Mouse (Mus musculus): ENCODE data around the gene Zfr2. TPM values are rescaled to one million over a fixed set of nuclear protein-coding genes. Genes with fewer than 3 reads are reported as not detected.

Gene Zfr2
- polyA plus RNA-seq, 1 experiment from 2014 or later = 5.4 TPM

GRCm38 (mm10) chr10:81193991-81194774, 38.8 kb upstream of the Zfr2 start:
- WGBS = 11% methylated on average over 37 of the region's 37 CpGs
- peaks cover 12% of the 10 kb centered on the region for H3K36me3 ChIP-seq
- H3K4me3 ChIP-seq = peak overlapping the region; percentile 4; the same call in 1 of the 2 replicates
- peak overlapping the region; percentile 55 for H3K27ac ChIP-seq
- H3K9ac ChIP-seq = 0 out of 2 replicates have a peak overlapping the region, but pooled peaks have one; percentile 19
- H3K27me3 ChIP-seq = peaks cover 51% of the 10 kb centered on the region
- ATAC-seq (ENCODE audit: borderline replicate concordance, extremely low read depth, low FRiP score, low TSS enrichment) = no peak
- H3K4me1 ChIP-seq = peaks cover 32% of the 10 kb centered on the region
- peak overlapping the region; percentile 26 for H3K4me2 ChIP-seq
- H3K9me3 ChIP-seq = no peaks in the 10 kb centered on the region

GRCm38 (mm10) chr10:81195300-81195699, 37.7 kb upstream of the Zfr2 start:
- WGBS = 52% methylated on average over 4 of the region's 4 CpGs
- Histone ChIP-seq H3K9ac (no peak overlapping the region), H3K9me3 (no peaks in the 10 kb centered on the region), H3K27me3 (peaks cover 54% of the 10 kb centered on the region), H3K4me1 (peaks cover 32% of the 10 kb centered on the region), H3K4me2 (peak overlapping the region; percentile 26; the same call in 1 of the 2 replicates), H3K27ac (peak overlapping the region; percentile 55), H3K4me3 (no peak overlapping the region), H3K36me3 (peaks cover 4% of the 10 kb centered on the region)
- no peak for ATAC-seq (ENCODE audit: borderline replicate concordance, extremely low read depth, low FRiP score, low TSS enrichment)

- Histone ChIP-seq H3K4me3 (no peak overlapping the region), H3K9me3 (no peaks in the 10 kb centered on the region), H3K27me3 (peaks cover 54% of the 10 kb centered on the region), H3K27ac (no peak overlapping the region; the same call in 1 of the 2 replicates), H3K36me3 (no peaks in the 10 kb centered on the region), H3K4me2 (no peak overlapping the region), H3K9ac (no peak overlapping the region), H3K4me1 (peaks cover 23% of the 10 kb centered on the region)
- ATAC-seq (ENCODE audit: borderline replicate concordance, extremely low read depth, low FRiP score, low TSS enrichment) = no peak
- WGBS = 51% methylated on average over 11 of the region's 11 CpGs
These were observed 36.4 kb upstream of the Zfr2 start for GRCm38 (mm10) chr10:81196470-81197065.

GRCm38 (mm10) chr10:81197305-81197704, 35.6 kb upstream of the Zfr2 start:
- WGBS = 47% methylated on average over 6 of the region's 6 CpGs
- no peak overlapping the region for H3K4me3 ChIP-seq
- no peak overlapping the region for H3K27ac ChIP-seq
- no peak overlapping the region for H3K4me2 ChIP-seq
- H3K9me3 ChIP-seq = no peaks in the 10 kb centered on the region
- no peak overlapping the region for H3K9ac ChIP-seq
- no peaks in the 10 kb centered on the region for H3K36me3 ChIP-seq
- ATAC-seq (ENCODE audit: borderline replicate concordance, extremely low read depth, low FRiP score, low TSS enrichment) = no peak
- H3K4me1 ChIP-seq = peaks cover 16% of the 10 kb centered on the region
- H3K27me3 ChIP-seq = peaks cover 54% of the 10 kb centered on the region

GRCm38 (mm10) chr10:81198230-81198629, 34.7 kb upstream of the Zfr2 start:
- Histone ChIP-seq H3K27ac (no peak overlapping the region), H3K9me3 (no peaks in the 10 kb centered on the region), H3K36me3 (no peaks in the 10 kb centered on the region), H3K4me1 (peaks cover 9% of the 10 kb centered on the region), H3K9ac (no peak overlapping the region), H3K4me3 (no peak overlapping the region), H3K27me3 (peaks cover 51% of the 10 kb centered on the region), H3K4me2 (no peak overlapping the region)
- 3% methylated on average over 9 of the region's 9 CpGs for WGBS
- ATAC-seq (ENCODE audit: borderline replicate concordance, extremely low read depth, low FRiP score, low TSS enrichment) = no peak

- H3K27ac ChIP-seq = no peak overlapping the region
These were observed 34.0 kb upstream of the Zfr2 start for GRCm38 (mm10) chr10:81198990-81199389.

GRCm38 (mm10) chr10:81200141-81200540, 32.8 kb upstream of the Zfr2 start:
- H3K4me2 ChIP-seq = no peak overlapping the region
- no peak for ATAC-seq (ENCODE audit: borderline replicate concordance, extremely low read depth, low FRiP score, low TSS enrichment)
- WGBS = 81% methylated on average over 13 of the region's 13 CpGs
- no peak overlapping the region for H3K9ac ChIP-seq
- no peak overlapping the region for H3K27ac ChIP-seq
- no peaks in the 10 kb centered on the region for H3K9me3 ChIP-seq
- H3K36me3 ChIP-seq = no peaks in the 10 kb centered on the region
- no peak overlapping the region for H3K4me3 ChIP-seq
- H3K4me1 ChIP-seq = no peaks in the 10 kb centered on the region
- H3K27me3 ChIP-seq = peaks cover 32% of the 10 kb centered on the region

More at GRCm38 (mm10) chr10:81198990-81199389, 34.0 kb upstream of the Zfr2 start:
- H3K27me3 ChIP-seq = peaks cover 44% of the 10 kb centered on the region
- ATAC-seq (ENCODE audit: borderline replicate concordance, extremely low read depth, low FRiP score, low TSS enrichment) = no peak
- WGBS = 81% methylated on average over 6 of the region's 6 CpGs
- H3K4me1 ChIP-seq = peaks cover 6% of the 10 kb centered on the region; the same call in 1 of the 2 replicates
- H3K9ac ChIP-seq = no peak overlapping the region
- no peak overlapping the region for H3K4me2 ChIP-seq
- no peaks in the 10 kb centered on the region for H3K36me3 ChIP-seq
- no peak overlapping the region for H3K4me3 ChIP-seq
- no peaks in the 10 kb centered on the region for H3K9me3 ChIP-seq

GRCm38 (mm10) chr10:81200605-81201287, 32.2 kb upstream of the Zfr2 start:
- H3K36me3 ChIP-seq = no peaks in the 10 kb centered on the region
- no peak overlapping the region for H3K9ac ChIP-seq
- H3K4me3 ChIP-seq = no peak overlapping the region
- H3K9me3 ChIP-seq = no peaks in the 10 kb centered on the region
- peaks cover 26% of the 10 kb centered on the region for H3K27me3 ChIP-seq
- 64% methylated on average over 20 of the region's 20 CpGs for WGBS
- no peak overlapping the region for H3K4me2 ChIP-seq
- ATAC-seq (ENCODE audit: borderline replicate concordance, extremely low read depth, low FRiP score, low TSS enrichment) = no peak
- H3K4me1 ChIP-seq = no peaks in the 10 kb centered on the region
- no peak overlapping the region for H3K27ac ChIP-seq

GRCm38 (mm10) chr10:81201807-81202758, 30.9 kb upstream of the Zfr2 start, which contains the start of gene Nmrk2:
Gene Nmrk2 (minus strand): TSS chr10:81202051.
- no peaks in the 10 kb centered on the region for H3K36me3 ChIP-seq
- H3K4me2 ChIP-seq = no peak within 1 kb of the TSS
- peaks cover 14% of the 10 kb centered on the region; the same call in 1 of the 2 replicates for H3K27me3 ChIP-seq
- no peak for ATAC-seq (ENCODE audit: borderline replicate concordance, extremely low read depth, low FRiP score, low TSS enrichment)
- H3K4me1 ChIP-seq = no peaks in the 10 kb centered on the region
- no peak within 1 kb of the TSS for H3K27ac ChIP-seq
- no peaks in the 10 kb centered on the region for H3K9me3 ChIP-seq
- WGBS = 54% methylated on average over 13 of the region's 13 CpGs
- H3K9ac ChIP-seq = no peak within 1 kb of the TSS
- no peak within 1 kb of the TSS for H3K4me3 ChIP-seq

- Histone ChIP-seq H3K27ac (no peak overlapping the region), H3K9me3 (no peaks in the 10 kb centered on the region), H3K27me3 (peaks cover 9% of the 10 kb centered on the region; the same call in 1 of the 2 replicates), H3K4me2 (no peak overlapping the region), H3K4me3 (no peak overlapping the region), H3K36me3 (no peaks in the 10 kb centered on the region), H3K4me1 (no peaks in the 10 kb centered on the region), H3K9ac (no peak overlapping the region)
- no peak for ATAC-seq (ENCODE audit: borderline replicate concordance, extremely low read depth, low FRiP score, low TSS enrichment)
- WGBS = 55% methylated on average over 8 of the region's 8 CpGs
These were observed 29.8 kb upstream of the Zfr2 start for GRCm38 (mm10) chr10:81202978-81203720.

Measured in lung, embryonic 15.5 days (tissue).